10 mouse cellular contexts compared by ENCODE assay signal in genomic region chr14:25498367-25498766, GRCm38 (mm10). TPM values are rescaled to one million over a fixed set of nuclear protein-coding genes. Genes with fewer than 3 reads are reported as not detected.
DNase-seq lines count a peak whose midpoint lies in the region; ATAC-seq and TF ChIP-seq lines count a peak whose summit lies in the region.
"Had no signal": no experiment of that assay in that cellular context is flagged by ENCODE, and none has a peak within 500 bp of the region (broad histone marks: within the 10 kb centered on the region; RNA-seq: fewer than 3 reads in every experiment).

No protein-coding gene starts in this region.

- H3K27ac ChIP-seq in heart, embryonic 16.5 days (ENCODE audit: low read length): peak overlapping the region; percentile 67
- 0 out of 2 replicates have a peak overlapping the region, but pooled peaks have one; percentile 22 for H3K27ac ChIP-seq in embryonic facial prominence, embryonic 15.5 days (replicated peaks)
- H3K27ac ChIP-seq in hindbrain, embryonic 12.5 days: peak overlapping the region; percentile 74
- H3K27ac ChIP-seq in midbrain, embryonic 14.5 days (replicated peaks; ENCODE audit: low read depth, low read length): peak overlapping the region; percentile 82
- no peak overlapping the region for H3K27ac ChIP-seq in liver, postnatal 0 days (ENCODE audit: low read depth)
- H3K27ac ChIP-seq: lung, embryonic 15.5 days had no signal

- H3K9me3 ChIP-seq in heart, embryonic 16.5 days (replicated peaks; ENCODE audit: control insufficient read depth, low read length): no peaks in the 10 kb centered on the region
- no peaks in the 10 kb centered on the region for H3K9me3 ChIP-seq in embryonic facial prominence, embryonic 15.5 days (replicated peaks)
- no peaks in the 10 kb centered on the region for H3K9me3 ChIP-seq in hindbrain, embryonic 12.5 days (replicated peaks)
- H3K9me3 ChIP-seq in midbrain, embryonic 14.5 days (ENCODE audit: control insufficient read depth, low read length): no peaks in the 10 kb centered on the region
- H3K9me3 ChIP-seq in liver, postnatal 0 days (ENCODE audit: low read length): no peaks in the 10 kb centered on the region
- H3K9me3 ChIP-seq: lung, embryonic 15.5 days had no signal

- DNase-seq in heart, adult 8-10 months (ENCODE audit: low spot score): no peak
- peak; percentile 53 for DNase-seq in midbrain, embryonic 14.5 days
- no peak for DNase-seq in ovary, postnatal 36 days (ENCODE audit: low spot score)
- no peak for DNase-seq in adrenal gland, postnatal 36 days
- no peak for DNase-seq in liver, postnatal 0 days
- DNase-seq: thymus, postnatal 36 days had no signal

- peaks cover 4% of the 10 kb centered on the region for H3K36me3 ChIP-seq in heart, embryonic 16.5 days (ENCODE audit: control insufficient read depth, insufficient read depth)
- peaks cover 8% of the 10 kb centered on the region for H3K36me3 ChIP-seq in embryonic facial prominence, embryonic 15.5 days
- H3K36me3 ChIP-seq in hindbrain, embryonic 12.5 days: peaks cover 9% of the 10 kb centered on the region
- H3K36me3 ChIP-seq in midbrain, embryonic 14.5 days (ENCODE audit: control insufficient read depth, insufficient read depth, low read length): peaks cover 6% of the 10 kb centered on the region
- H3K36me3 ChIP-seq in liver, postnatal 0 days (replicated peaks; ENCODE audit: insufficient read depth, low read length): peaks cover 6% of the 10 kb centered on the region

- H3K4me2 ChIP-seq in heart, embryonic 16.5 days (ENCODE audit: low read depth, low read length): no peak overlapping the region
- H3K4me2 ChIP-seq in embryonic facial prominence, embryonic 15.5 days (replicated peaks): no peak overlapping the region
- H3K4me2 ChIP-seq in hindbrain, embryonic 12.5 days (replicated peaks): no peak overlapping the region
- H3K4me2 ChIP-seq in midbrain, embryonic 14.5 days (ENCODE audit: low read length): peak overlapping the region; percentile 14; the same call in 1 of the 2 replicates
- no peak overlapping the region for H3K4me2 ChIP-seq in liver, postnatal 0 days (ENCODE audit: low read depth, low read length)
- H3K4me2 ChIP-seq: lung, embryonic 15.5 days had no signal

- H3K9ac ChIP-seq in heart, embryonic 16.5 days (ENCODE audit: low read length): no peak overlapping the region
- no peak overlapping the region for H3K9ac ChIP-seq in embryonic facial prominence, embryonic 15.5 days
- no peak overlapping the region for H3K9ac ChIP-seq in hindbrain, embryonic 12.5 days
- H3K9ac ChIP-seq in midbrain, embryonic 14.5 days (replicated peaks; ENCODE audit: low read length): no peak overlapping the region; the same call in 1 of the 2 replicates
- no peak overlapping the region for H3K9ac ChIP-seq in liver, postnatal 0 days (replicated peaks)
- H3K9ac ChIP-seq: lung, embryonic 15.5 days had no signal

- TF ChIP-seq EP300 in liver, postnatal 0 days (IDR thresholded peaks at IDR 0.05; ENCODE audit: low read depth): no peak

- ATAC-seq in heart, embryonic 16.5 days (replicated peaks; ENCODE audit: extremely low read depth, insufficient read depth, low FRiP score): no peak
- no peak for ATAC-seq in embryonic facial prominence, embryonic 15.5 days (ENCODE audit: insufficient number of reproducible peaks, low FRiP score, low TSS enrichment, low read depth)
- ATAC-seq in hindbrain, embryonic 12.5 days (ENCODE audit: low FRiP score): peak; percentile 18; the same call in 1 of the 2 replicates
- peak; percentile 13; the same call in 1 of the 2 replicates for ATAC-seq in midbrain, embryonic 14.5 days (ENCODE audit: low FRiP score, low TSS enrichment)
- no peak for ATAC-seq in liver, postnatal 0 days

- H3K4me1 ChIP-seq in heart, embryonic 16.5 days (ENCODE audit: control insufficient read depth, insufficient read depth, low read length): peaks cover 78% of the 10 kb centered on the region
- H3K4me1 ChIP-seq in embryonic facial prominence, embryonic 15.5 days: peaks cover 65% of the 10 kb centered on the region
- peaks cover 84% of the 10 kb centered on the region for H3K4me1 ChIP-seq in hindbrain, embryonic 12.5 days
- H3K4me1 ChIP-seq in midbrain, embryonic 14.5 days (ENCODE audit: control insufficient read depth, insufficient read depth, low read length): peaks cover 86% of the 10 kb centered on the region
- peaks cover 64% of the 10 kb centered on the region for H3K4me1 ChIP-seq in liver, postnatal 0 days (ENCODE audit: insufficient read depth)

- WGBS in heart, embryonic 16.5 days: 50% methylated on average over 7 of the region's 7 CpGs
- 33% methylated on average over 7 of the region's 7 CpGs for WGBS in embryonic facial prominence, embryonic 15.5 days
- WGBS in hindbrain, embryonic 12.5 days: 30% methylated on average over 7 of the region's 7 CpGs
- 14% methylated on average over 7 of the region's 7 CpGs for WGBS in midbrain, embryonic 14.5 days
- 81% methylated on average over 7 of the region's 7 CpGs for WGBS in liver, postnatal 0 days (ENCODE audit: insufficient replicate concordance)

- no peaks in the 10 kb centered on the region for H3K27me3 ChIP-seq in heart, embryonic 16.5 days (ENCODE audit: control insufficient read depth, insufficient read depth, low read length)
- no peaks in the 10 kb centered on the region for H3K27me3 ChIP-seq in embryonic facial prominence, embryonic 15.5 days
- no peaks in the 10 kb centered on the region for H3K27me3 ChIP-seq in hindbrain, embryonic 12.5 days
- H3K27me3 ChIP-seq in midbrain, embryonic 14.5 days (ENCODE audit: control insufficient read depth, insufficient read depth, low read length): no peaks in the 10 kb centered on the region
- H3K27me3 ChIP-seq in liver, postnatal 0 days (ENCODE audit: insufficient read depth, low read length): no peaks in the 10 kb centered on the region
- H3K27me3 ChIP-seq: lung, embryonic 15.5 days had no signal

- TF ChIP-seq CTCF in liver, postnatal 0 days (IDR thresholded peaks at IDR 0.05; ENCODE audit: low read depth): no peak

- H3K4me3 ChIP-seq in heart, embryonic 16.5 days (ENCODE audit: low read length): no peak overlapping the region
- H3K4me3 ChIP-seq in embryonic facial prominence, embryonic 15.5 days (replicated peaks): no peak overlapping the region
- no peak overlapping the region for H3K4me3 ChIP-seq in hindbrain, embryonic 12.5 days
- no peak overlapping the region for H3K4me3 ChIP-seq in midbrain, embryonic 14.5 days (replicated peaks; ENCODE audit: low read depth, low read length)
- H3K4me3 ChIP-seq in liver, postnatal 0 days (ENCODE audit: low read depth, low read length): no peak overlapping the region
- H3K4me3 ChIP-seq: lung, embryonic 15.5 days had no signal

RNA-seq across cellular contexts. Expression of gene Zmiz1, which starts 39.4 kb away (rescaled TPM):
- polyA plus RNA-seq in heart, embryonic 16.5 days (2015; fragmentation: Nextera tagmentation; extraction: Ambion mirVana): 20.6 and 22.6 TPM in 2 replicates
- 10 to 100 TPM; 34.7 to 44.1 (median 40.4) TPM for total RNA-seq in heart, adult 8-10 months (2022)
- 38.7 and 40.1 TPM in 2 replicates for polyA plus RNA-seq in embryonic facial prominence, embryonic 15.5 days (2015; fragmentation: Nextera tagmentation; extraction: Ambion mirVana)
- polyA plus RNA-seq in hindbrain, embryonic 12.5 days (2016; fragmentation: Nextera tagmentation; extraction: Ambion mirVana): 66.5 and 69.4 TPM in 2 replicates
- polyA plus RNA-seq in midbrain, embryonic 14.5 days (2014; fragmentation: Nextera tagmentation; extraction: Ambion mirVana): 73.1 and 91.0 TPM in 2 replicates
- 100 to 1,000 TPM in 1 of 2 experiments, 10 to 100 TPM in 1; 98.2 to 143 TPM for total RNA-seq in adrenal gland, postnatal 36 days (2021)
- 3.6 and 4.3 TPM in 2 replicates for polyA plus RNA-seq in liver, postnatal 0 days (2015; fragmentation: Nextera tagmentation; extraction: Ambion mirVana)

Comparison
In these comparisons a context has a peak if more than half of its experiments do, and no peak if none do; other contexts are left out.
1. ATAC-seq: peak in hindbrain, embryonic 12.5 days (single experiment) and midbrain, embryonic 14.5 days (single experiment); none in heart, embryonic 16.5 days (single experiment), embryonic facial prominence, embryonic 15.5 days (single experiment) and liver, postnatal 0 days (single experiment).